Mouse (Mus musculus) MEL (cell line): ENCODE results near the gene Usp18.

Experiments used
- CHD1 ChIP-seq: IDR thresholded peaks from 2 replicates; pipeline ENCODE4 v1.6.1; 2012; ENCODE audit warnings: low read depth, mild to moderate bottlenecking, inconsistent platforms, low read length, improper control_type of control experiment
- CTCF ChIP-seq, 3 experiments: IDR thresholded peaks in 2 of 3; conservative IDR thresholded peaks in 1 of 3; 2 replicates each; pipeline ENCODE4 v1.5.1; 2011 to 2012; ENCODE audit warnings: low read length in 3 of 3, low read depth in 2 of 3, mild to moderate bottlenecking in 2 of 3, improper control_type of control experiment in 1 of 3, inconsistent platforms in 1 of 3, mixed read lengths in 1 of 3, moderate library complexity in 1 of 3; ENCODE audit not compliant: control insufficient read depth in 1 of 3, insufficient read depth in 1 of 3, poor library complexity in 1 of 3, severe bottlenecking in 1 of 3
- EP300 ChIP-seq, 2 experiments: IDR thresholded peaks; 2 replicates each; pipeline ENCODE4 v1.6.1; 2011; ENCODE audit warnings: improper control_type of control experiment in 2 of 2, low read length in 2 of 2, low read depth in 1 of 2, mild to moderate bottlenecking in 1 of 2
- MXI1 ChIP-seq: IDR thresholded peaks from 2 replicates; pipeline ENCODE4 v1.6.1; 2011; ENCODE audit warnings: mild to moderate bottlenecking, low read depth, low read length, improper control_type of control experiment
- NELFE ChIP-seq: IDR thresholded peaks from 2 replicates; pipeline ENCODE4 v1.6.1; 2011; ENCODE audit warnings: low read depth, low read length, improper control_type of control experiment
- POLR2A ChIP-seq, 2 experiments: IDR thresholded peaks; 2 replicates each; pipeline ENCODE4 v1.6.1; 2011 to 2012; ENCODE audit warnings: low read length in 2 of 2, mild to moderate bottlenecking in 2 of 2, control low read depth in 1 of 2, improper control_type of control experiment in 1 of 2, low read depth in 1 of 2, moderate library complexity in 1 of 2; ENCODE audit not compliant: control insufficient read depth in 1 of 2, insufficient read depth in 1 of 2, poor library complexity in 1 of 2
- POLR2AphosphoS5 ChIP-seq: IDR thresholded peaks from 2 replicates; pipeline ENCODE4 v1.6.1; 2012; ENCODE audit warnings: low read depth, borderline replicate concordance, mild to moderate bottlenecking, inconsistent platforms, low read length, moderate library complexity, mixed read lengths
- SIN3A ChIP-seq: IDR thresholded peaks from 2 replicates; pipeline ENCODE4 v1.6.1; 2012; ENCODE audit warnings: low read length, improper control_type of control experiment, inconsistent platforms
- SMC3 ChIP-seq: IDR thresholded peaks from 2 replicates; pipeline ENCODE4 v1.6.1; 2011; ENCODE audit warnings: low read depth, low read length, improper control_type of control experiment
- TAL1 ChIP-seq: IDR thresholded peaks from 2 replicates; pipeline ENCODE4 v1.6.1; 2012; ENCODE audit warnings: mild to moderate bottlenecking, inconsistent platforms, low read length, moderate library complexity, mixed read lengths
- USF1 ChIP-seq: IDR thresholded peaks from 2 replicates; pipeline ENCODE4 v1.6.1; 2014; ENCODE audit warnings: low read depth, mild to moderate bottlenecking, inconsistent platforms, low read length, improper control_type of control experiment, moderate library complexity
- ZMIZ1 ChIP-seq: IDR thresholded peaks from 2 replicates; pipeline ENCODE4 v1.6.1; 2012; ENCODE audit warnings: low read depth, mild to moderate bottlenecking, inconsistent platforms, low read length, improper control_type of control experiment, moderate library complexity

- TF ChIP-seq CTCF (IDR thresholded peaks at IDR 0.05 in 2 of 3, conservative IDR thresholded peaks at IDR 0.05 in 1 of 3; ENCODE audit: control insufficient read depth in 1 of 3, insufficient read depth in 1 of 3, low read depth in 2 of 3, low read length in 3 of 3, poor library complexity in 1 of 3, severe bottlenecking in 1 of 3) (no peak), POLR2A (IDR thresholded peaks at IDR 0.05; ENCODE audit: control insufficient read depth in 1 of 2, insufficient read depth in 1 of 2, low read depth in 1 of 2, low read length in 2 of 2, poor library complexity in 1 of 2) (no peak), ZMIZ1 (no peak), USF1 (no peak), MXI1 (no peak), EP300 (IDR thresholded peaks at IDR 0.05; ENCODE audit: low read depth in 1 of 2, low read length in 2 of 2) (no peak), TAL1 (no peak), SIN3A (no peak), POLR2AphosphoS5 (no peak), SMC3 (no peak), CHD1 (no peak), NELFE (no peak)
Measured at GRCm38 (mm10) chr6:121221876-121222597, 23.7 kb upstream of the Usp18 start.
